Mouse (Mus musculus) kidney, adult 2 months (tissue): ENCODE results near the gene Gm11127.
"Not testable (repeated sequence)": the region's sequence is repeated elsewhere in the genome, so short reads cannot be mapped to it uniquely, and the experiment has no call there.

Source experiments
- CTCF ChIP-seq: fragments of 200-500 bp; conservative IDR thresholded peaks from 2 replicates; pipeline ENCODE4 v1.5.1; 2011; ENCODE audit warnings: low read depth, mild to moderate bottlenecking, control low read depth, low read length, moderate library complexity, mixed read lengths; ENCODE audit not compliant: insufficient read depth, insufficient read length
- POLR2A ChIP-seq: fragments of 200-500 bp; IDR thresholded peaks from one replicate; pipeline ENCODE4 v1.6.1; 2011; ENCODE audit warnings: low read depth, low read length, control low read depth

- TF ChIP-seq POLR2A, CTCF: not testable (repeated sequence)
Measured at GRCm38 (mm10) chr17:36092520-36092919, 34.3 kb upstream of the Gm11127 start.
